Mouse (Mus musculus) cortical plate, adult 2 months (tissue): ENCODE measurements around the gene Gm1043.

Experiments used
- CTCF ChIP-seq: fragments of 200-500 bp; IDR thresholded peaks from 2 replicates; pipeline ENCODE4 v1.5.1; 2011; ENCODE audit warnings: mild to moderate bottlenecking, control low read depth, low read length; ENCODE audit not compliant: insufficient read depth; ENCODE audit errors: extremely low read depth
- POLR2A ChIP-seq: fragments of 200-500 bp; IDR thresholded peaks from 2 replicates; pipeline ENCODE4 v1.6.1; 2011; ENCODE audit warnings: mild to moderate bottlenecking, low read length, control low read depth; ENCODE audit not compliant: insufficient read depth; ENCODE audit errors: extremely low read depth

DNA sequence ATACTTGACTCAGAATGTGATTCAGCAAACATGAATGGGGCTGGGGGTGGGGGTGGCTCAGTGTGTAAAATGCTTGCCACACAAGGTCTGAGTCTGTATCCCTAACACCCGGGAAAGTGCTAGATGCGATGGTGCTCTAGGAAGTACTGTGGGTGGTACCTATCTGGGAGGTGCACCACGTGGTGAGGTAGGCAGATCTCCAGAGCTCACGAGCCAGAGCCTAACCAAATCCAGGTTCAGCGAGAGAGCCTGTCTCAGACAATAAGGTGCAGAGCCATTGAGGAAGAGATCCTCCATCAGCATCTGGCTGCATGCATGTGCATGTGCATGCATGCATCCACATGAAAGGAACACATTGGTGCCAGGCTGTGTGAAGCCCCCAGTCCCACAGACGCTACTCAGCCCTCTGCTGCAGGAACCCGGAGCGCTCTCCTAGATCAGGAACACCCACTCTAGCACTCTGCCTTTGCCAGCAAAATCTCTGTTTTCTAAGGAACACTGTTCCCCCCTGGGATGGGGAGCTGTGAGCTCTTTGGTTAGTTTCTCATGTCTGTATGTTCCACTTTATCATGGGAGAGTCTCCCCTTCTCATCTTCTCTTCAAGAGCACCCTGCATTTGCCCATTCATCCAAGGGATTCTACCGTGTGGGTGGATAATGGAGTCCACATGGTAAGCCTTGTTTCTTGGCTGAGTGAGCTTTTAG, 167.1 kb downstream of the Gm1043 start:
- TF ChIP-seq POLR2A (no peak), CTCF (no peak)
